Mouse (Mus musculus): ENCODE results near the gene Gpr34. TPM values are rescaled to one million over a fixed set of nuclear protein-coding genes. Genes with fewer than 3 reads are reported as not detected.

The Gpr34 gene
- polyA plus RNA-seq, 1 experiment from 2014 or later: 0.38 TPM

GRCm38 (mm10) chrX:13656721-13657120 is 24.8 kb downstream of the Gpr34 start:
- H3K4me2 ChIP-seq (ENCODE audit: low read depth, low read length): no peak overlapping the region
- no peak overlapping the region for H3K27ac ChIP-seq (ENCODE audit: low read length)
- no peak for ATAC-seq (ENCODE audit: low read depth)
- H3K4me3 ChIP-seq (ENCODE audit: low read depth, low read length): no peak overlapping the region
- no peaks in the 10 kb centered on the region for H3K9me3 ChIP-seq (replicated peaks; ENCODE audit: control insufficient read depth, low read length)
- 6% methylated on average over 1 of the region's 1 CpGs for WGBS (ENCODE audit: insufficient replicate concordance)
- H3K36me3 ChIP-seq (ENCODE audit: control insufficient read depth, insufficient read depth): no peaks in the 10 kb centered on the region
- no peaks in the 10 kb centered on the region for H3K27me3 ChIP-seq (ENCODE audit: control insufficient read depth, insufficient read depth, low read depth, low read length)
- no peaks in the 10 kb centered on the region; the same call in 1 of the 2 replicates for H3K4me1 ChIP-seq (ENCODE audit: control insufficient read depth, low read depth, low read length)
- no peak overlapping the region for H3K9ac ChIP-seq (ENCODE audit: low read depth, low read length)

GRCm38 (mm10) chrX:13658616-13659140 is 26.8 kb downstream of the Gpr34 start:
- 57% methylated on average over 3 of the region's 3 CpGs for WGBS (ENCODE audit: insufficient replicate concordance)
- no peaks in the 10 kb centered on the region for H3K4me1 ChIP-seq (ENCODE audit: control insufficient read depth, low read depth, low read length)
- no peak overlapping the region for H3K4me3 ChIP-seq (ENCODE audit: low read depth, low read length)
- H3K9ac ChIP-seq (ENCODE audit: low read depth, low read length): no peak overlapping the region
- no peaks in the 10 kb centered on the region for H3K36me3 ChIP-seq (ENCODE audit: control insufficient read depth, insufficient read depth)
- no peaks in the 10 kb centered on the region for H3K9me3 ChIP-seq (replicated peaks; ENCODE audit: control insufficient read depth, low read length)
- ATAC-seq (ENCODE audit: low read depth): no peak
- no peaks in the 10 kb centered on the region for H3K27me3 ChIP-seq (ENCODE audit: control insufficient read depth, insufficient read depth, low read depth, low read length)
- no peak overlapping the region for H3K4me2 ChIP-seq (ENCODE audit: low read depth, low read length)
- H3K27ac ChIP-seq (ENCODE audit: low read length): no peak overlapping the region

GRCm38 (mm10) chrX:13659201-13659890 is 27.5 kb downstream of the Gpr34 start:
- Histone ChIP-seq H3K36me3 (ENCODE audit: control insufficient read depth, insufficient read depth) (no peaks in the 10 kb centered on the region), H3K27me3 (ENCODE audit: control insufficient read depth, insufficient read depth, low read depth, low read length) (no peaks in the 10 kb centered on the region), H3K4me2 (ENCODE audit: low read depth, low read length) (no peak overlapping the region), H3K27ac (ENCODE audit: low read length) (no peak overlapping the region), H3K4me1 (ENCODE audit: control insufficient read depth, low read depth, low read length) (no peaks in the 10 kb centered on the region), H3K9ac (ENCODE audit: low read depth, low read length) (no peak overlapping the region), H3K9me3 (replicated peaks; ENCODE audit: control insufficient read depth, low read length) (no peaks in the 10 kb centered on the region), H3K4me3 (ENCODE audit: low read depth, low read length) (no peak overlapping the region)
- WGBS (ENCODE audit: insufficient replicate concordance): 47% methylated on average over 4 of the region's 4 CpGs
- no peak for ATAC-seq (ENCODE audit: low read depth)

- H3K4me1 ChIP-seq (ENCODE audit: control insufficient read depth, low read depth, low read length): no peaks in the 10 kb centered on the region
- H3K4me3 ChIP-seq (ENCODE audit: low read depth, low read length): no peak within 1 kb of the TSS
- H3K36me3 ChIP-seq (ENCODE audit: control insufficient read depth, insufficient read depth): no peaks in the 10 kb centered on the region
- H3K27me3 ChIP-seq (ENCODE audit: control insufficient read depth, insufficient read depth, low read depth, low read length): no peaks in the 10 kb centered on the region
- H3K27ac ChIP-seq (ENCODE audit: low read length): no peak within 1 kb of the TSS
- no peaks in the 10 kb centered on the region for H3K9me3 ChIP-seq (replicated peaks; ENCODE audit: control insufficient read depth, low read length)
- no peak within 1 kb of the TSS for H3K4me2 ChIP-seq (ENCODE audit: low read depth, low read length)
- ATAC-seq (ENCODE audit: low read depth): no peak
- WGBS (ENCODE audit: insufficient replicate concordance): 65% methylated on average over 5 of the region's 5 CpGs
- no peak within 1 kb of the TSS for H3K9ac ChIP-seq (ENCODE audit: low read depth, low read length)
Observed at GRCm38 (mm10) chrX:13661063-13661462, 29.2 kb downstream of the Gpr34 start, which contains the start of gene Gpr82. TSS of gene Gpr82 (plus strand) at chrX:13661363.

- no peak overlapping the region for H3K9ac ChIP-seq (ENCODE audit: low read depth, low read length)
- H3K36me3 ChIP-seq (ENCODE audit: control insufficient read depth, insufficient read depth): no peaks in the 10 kb centered on the region
- H3K9me3 ChIP-seq (replicated peaks; ENCODE audit: control insufficient read depth, low read length): no peaks in the 10 kb centered on the region
- H3K4me2 ChIP-seq (ENCODE audit: low read depth, low read length): no peak overlapping the region
- no peaks in the 10 kb centered on the region for H3K4me1 ChIP-seq (ENCODE audit: control insufficient read depth, low read depth, low read length)
- H3K4me3 ChIP-seq (ENCODE audit: low read depth, low read length): no peak overlapping the region
- ATAC-seq (ENCODE audit: low read depth): peak; percentile 73; the same call in 1 of the 2 replicates
- WGBS (ENCODE audit: insufficient replicate concordance): 29% methylated on average over 5 of the region's 5 CpGs
- H3K27ac ChIP-seq (ENCODE audit: low read length): no peak overlapping the region
- no peaks in the 10 kb centered on the region for H3K27me3 ChIP-seq (ENCODE audit: control insufficient read depth, insufficient read depth, low read depth, low read length)
Observed at GRCm38 (mm10) chrX:13668867-13669266, 37.0 kb downstream of the Gpr34 start.

GRCm38 (mm10) chrX:13670342-13670741 is 38.5 kb downstream of the Gpr34 start:
- Histone ChIP-seq H3K4me3 (ENCODE audit: low read depth, low read length) (no peak overlapping the region), H3K4me2 (ENCODE audit: low read depth, low read length) (no peak overlapping the region), H3K27ac (ENCODE audit: low read length) (no peak overlapping the region), H3K4me1 (ENCODE audit: control insufficient read depth, low read depth, low read length) (no peaks in the 10 kb centered on the region), H3K9me3 (replicated peaks; ENCODE audit: control insufficient read depth, low read length) (no peaks in the 10 kb centered on the region), H3K9ac (ENCODE audit: low read depth, low read length) (no peak overlapping the region), H3K27me3 (ENCODE audit: control insufficient read depth, insufficient read depth, low read depth, low read length) (no peaks in the 10 kb centered on the region), H3K36me3 (ENCODE audit: control insufficient read depth, insufficient read depth) (no peaks in the 10 kb centered on the region)
- no peak for ATAC-seq (ENCODE audit: low read depth)
- 53% methylated on average over 3 of the region's 3 CpGs for WGBS (ENCODE audit: insufficient replicate concordance)

- H3K9me3 ChIP-seq (replicated peaks; ENCODE audit: control insufficient read depth, low read length): no peaks in the 10 kb centered on the region
- H3K9ac ChIP-seq (ENCODE audit: low read depth, low read length): no peak overlapping the region
- no peaks in the 10 kb centered on the region for H3K4me1 ChIP-seq (ENCODE audit: control insufficient read depth, low read depth, low read length)
- no peak for ATAC-seq (ENCODE audit: low read depth)
- no peaks in the 10 kb centered on the region for H3K36me3 ChIP-seq (ENCODE audit: control insufficient read depth, insufficient read depth)
- no peak overlapping the region for H3K4me2 ChIP-seq (ENCODE audit: low read depth, low read length)
- H3K27me3 ChIP-seq (ENCODE audit: control insufficient read depth, insufficient read depth, low read depth, low read length): no peaks in the 10 kb centered on the region
- 67% methylated on average over 3 of the region's 3 CpGs for WGBS (ENCODE audit: insufficient replicate concordance)
- no peak overlapping the region for H3K27ac ChIP-seq (ENCODE audit: low read length)
- no peak overlapping the region for H3K4me3 ChIP-seq (ENCODE audit: low read depth, low read length)
Observed at GRCm38 (mm10) chrX:13673001-13673400, 41.1 kb downstream of the Gpr34 start.

GRCm38 (mm10) chrX:13681748-13682147 is 49.9 kb downstream of the Gpr34 start:
- WGBS (ENCODE audit: insufficient replicate concordance): 76% methylated on average over 3 of the region's 3 CpGs
- ATAC-seq (ENCODE audit: low read depth): no peak
- Histone ChIP-seq H3K27ac (ENCODE audit: low read length) (no peak overlapping the region), H3K4me1 (ENCODE audit: control insufficient read depth, low read depth, low read length) (no peaks in the 10 kb centered on the region), H3K9ac (ENCODE audit: low read depth, low read length) (no peak overlapping the region), H3K4me2 (ENCODE audit: low read depth, low read length) (no peak overlapping the region), H3K4me3 (ENCODE audit: low read depth, low read length) (no peak overlapping the region), H3K27me3 (ENCODE audit: control insufficient read depth, insufficient read depth, low read depth, low read length) (no peaks in the 10 kb centered on the region), H3K9me3 (replicated peaks; ENCODE audit: control insufficient read depth, low read length) (no peaks in the 10 kb centered on the region), H3K36me3 (ENCODE audit: control insufficient read depth, insufficient read depth) (no peaks in the 10 kb centered on the region)

- Histone ChIP-seq H3K4me1 (ENCODE audit: control insufficient read depth, low read depth, low read length) (no peaks in the 10 kb centered on the region), H3K9ac (ENCODE audit: low read depth, low read length) (no peak overlapping the region), H3K9me3 (replicated peaks; ENCODE audit: control insufficient read depth, low read length) (no peaks in the 10 kb centered on the region), H3K36me3 (ENCODE audit: control insufficient read depth, insufficient read depth) (no peaks in the 10 kb centered on the region), H3K27ac (ENCODE audit: low read length) (no peak overlapping the region), H3K4me3 (ENCODE audit: low read depth, low read length) (no peak overlapping the region), H3K27me3 (ENCODE audit: control insufficient read depth, insufficient read depth, low read depth, low read length) (no peaks in the 10 kb centered on the region), H3K4me2 (ENCODE audit: low read depth, low read length) (no peak overlapping the region)
- 54% methylated on average over 1 of the region's 1 CpGs for WGBS (ENCODE audit: insufficient replicate concordance)
- no peak for ATAC-seq (ENCODE audit: low read depth)
Observed at GRCm38 (mm10) chrX:13686589-13686988, 54.7 kb downstream of the Gpr34 start.

Measured in liver, embryonic 16.5 days (tissue).